Mouse (Mus musculus): ENCODE data around the gene Spink4. TPM values are rescaled to one million over a fixed set of nuclear protein-coding genes. Genes with fewer than 3 reads are reported as not detected.
"Not testable (repeated sequence)": the region's sequence is repeated elsewhere in the genome, so short reads cannot be mapped to it uniquely, and the experiment has no call there.

The Spink4 gene
- polyA plus RNA-seq, 1 experiment from 2014 or later: not detected

DNA sequence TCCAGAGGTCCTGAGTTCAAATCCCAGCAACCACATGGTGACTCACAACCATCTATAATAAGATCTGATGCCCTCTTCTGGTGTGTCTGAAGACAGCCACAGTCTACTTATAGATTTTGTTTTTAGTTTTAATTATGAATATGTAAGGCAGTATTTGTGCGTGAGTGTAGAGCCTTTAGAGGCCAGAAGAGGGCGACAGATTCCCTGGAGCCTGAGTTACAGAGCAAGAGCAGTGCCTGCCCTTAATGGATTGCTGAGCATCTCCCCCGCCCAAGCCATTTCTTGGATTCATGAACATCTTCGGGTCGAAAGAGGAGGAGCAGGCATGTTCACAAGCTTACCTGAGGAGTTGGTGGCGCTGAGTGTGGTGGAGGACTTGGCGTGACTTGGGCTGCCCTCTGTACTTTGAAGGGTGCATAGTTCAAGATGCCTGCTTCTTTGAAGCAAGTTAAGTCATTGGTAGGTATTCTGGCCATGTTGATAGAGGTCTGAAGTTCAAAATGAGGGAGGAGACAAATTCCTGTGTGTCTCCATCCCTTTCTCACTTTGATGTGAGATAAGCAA, 3.2 kb upstream of the Spink4 start:
- Histone ChIP-seq H3K4me2 (ENCODE audit: low read length) (no peak overlapping the region), H3K9ac (ENCODE audit: low read depth, low read length) (no peak overlapping the region; the same call in 1 of the 2 replicates), H3K27me3 (replicated peaks; ENCODE audit: control insufficient read depth, insufficient read depth, low read length) (no peaks in the 10 kb centered on the region), H3K36me3 (ENCODE audit: control insufficient read depth, insufficient read depth, low read length) (no peaks in the 10 kb centered on the region), H3K27ac (ENCODE audit: low read depth, low read length) (no peak overlapping the region), H3K9me3 (ENCODE audit: control insufficient read depth, low read length) (no peaks in the 10 kb centered on the region; the same call in 1 of the 2 replicates), H3K4me1 (ENCODE audit: control insufficient read depth, insufficient read depth, low read depth, low read length) (no peaks in the 10 kb centered on the region), H3K4me3 (ENCODE audit: low read length) (no peak overlapping the region)
- no peak for ATAC-seq
- 90% methylated on average over 7 of the region's 7 CpGs for WGBS

- H3K36me3 ChIP-seq (ENCODE audit: control insufficient read depth, insufficient read depth, low read length): no peaks in the 10 kb centered on the region
- no peaks in the 10 kb centered on the region; the same call in 1 of the 2 replicates for H3K9me3 ChIP-seq (ENCODE audit: control insufficient read depth, low read length)
- WGBS: 82% methylated on average over 2 of the region's 2 CpGs
- no peak overlapping the region for H3K9ac ChIP-seq (ENCODE audit: low read depth, low read length)
- no peaks in the 10 kb centered on the region for H3K4me1 ChIP-seq (ENCODE audit: control insufficient read depth, insufficient read depth, low read depth, low read length)
- H3K27ac ChIP-seq (ENCODE audit: low read depth, low read length): no peak overlapping the region
- no peaks in the 10 kb centered on the region for H3K27me3 ChIP-seq (replicated peaks; ENCODE audit: control insufficient read depth, insufficient read depth, low read length)
- no peak overlapping the region for H3K4me2 ChIP-seq (ENCODE audit: low read length)
- H3K4me3 ChIP-seq (ENCODE audit: low read length): no peak overlapping the region
- ATAC-seq: no peak
These were observed 724 bp downstream of the Spink4 start for GRCm38 (mm10) chr4:40920576-40920975.

GRCm38 (mm10) chr4:40921288-40921687, 1.4 kb downstream of the Spink4 start:
- Histone ChIP-seq H3K9me3 (ENCODE audit: control insufficient read depth, low read length) (no peaks in the 10 kb centered on the region; the same call in 1 of the 2 replicates), H3K4me1 (ENCODE audit: control insufficient read depth, insufficient read depth, low read depth, low read length) (no peaks in the 10 kb centered on the region), H3K4me3 (ENCODE audit: low read length) (no peak overlapping the region), H3K27me3 (replicated peaks; ENCODE audit: control insufficient read depth, insufficient read depth, low read length) (no peaks in the 10 kb centered on the region), H3K9ac (ENCODE audit: low read depth, low read length) (no peak overlapping the region), H3K4me2 (ENCODE audit: low read length) (no peak overlapping the region), H3K27ac (ENCODE audit: low read depth, low read length) (no peak overlapping the region), H3K36me3 (ENCODE audit: control insufficient read depth, insufficient read depth, low read length) (no peaks in the 10 kb centered on the region)
- 64% methylated on average over 3 of the region's 3 CpGs for WGBS
- no peak for ATAC-seq

- no peak for ATAC-seq
- 88% methylated on average over 6 of the region's 6 CpGs for WGBS
- H3K36me3 ChIP-seq (ENCODE audit: control insufficient read depth, insufficient read depth, low read length): no peaks in the 10 kb centered on the region
- no peak overlapping the region for H3K9ac ChIP-seq (ENCODE audit: low read depth, low read length)
- H3K4me3 ChIP-seq (ENCODE audit: low read length): no peak overlapping the region
- H3K4me2 ChIP-seq (ENCODE audit: low read length): no peak overlapping the region
- no peaks in the 10 kb centered on the region for H3K9me3 ChIP-seq (ENCODE audit: control insufficient read depth, low read length)
- no peaks in the 10 kb centered on the region for H3K4me1 ChIP-seq (ENCODE audit: control insufficient read depth, insufficient read depth, low read depth, low read length)
- no peak overlapping the region for H3K27ac ChIP-seq (ENCODE audit: low read depth, low read length)
- no peaks in the 10 kb centered on the region for H3K27me3 ChIP-seq (replicated peaks; ENCODE audit: control insufficient read depth, insufficient read depth, low read length)
These were observed 3.3 kb downstream of the Spink4 start for GRCm38 (mm10) chr4:40923087-40923651.

DNA sequence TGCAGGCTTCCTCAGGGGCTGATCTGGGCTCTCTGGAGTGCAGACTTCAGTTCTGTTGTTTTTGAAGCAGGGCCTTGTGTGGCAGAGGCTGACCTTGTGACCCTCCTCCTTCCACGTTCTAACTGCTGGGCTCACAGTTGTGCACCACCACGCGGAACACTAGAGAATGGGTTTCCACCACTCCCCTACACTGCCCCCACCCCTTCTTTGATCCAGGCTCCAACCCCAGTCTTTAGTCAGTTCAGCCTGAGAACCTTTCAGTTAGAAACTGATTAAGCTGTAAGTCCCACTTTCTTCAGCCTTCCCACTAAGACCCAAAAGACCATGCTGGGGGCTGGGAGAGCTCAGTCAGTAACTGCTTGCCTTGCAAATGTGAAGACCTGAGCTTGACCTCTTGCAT, 5.7 kb downstream of the Spink4 start:
- H3K9me3 ChIP-seq (ENCODE audit: control insufficient read depth, low read length): no peaks in the 10 kb centered on the region
- H3K36me3 ChIP-seq (ENCODE audit: control insufficient read depth, insufficient read depth, low read length): no peaks in the 10 kb centered on the region
- H3K9ac ChIP-seq (ENCODE audit: low read depth, low read length): no peak overlapping the region
- no peaks in the 10 kb centered on the region for H3K4me1 ChIP-seq (ENCODE audit: control insufficient read depth, insufficient read depth, low read depth, low read length)
- H3K4me3 ChIP-seq (ENCODE audit: low read length): no peak overlapping the region
- no peak for ATAC-seq
- 36% methylated on average over 3 of the region's 3 CpGs for WGBS
- no peak overlapping the region for H3K4me2 ChIP-seq (ENCODE audit: low read length)
- no peaks in the 10 kb centered on the region for H3K27me3 ChIP-seq (replicated peaks; ENCODE audit: control insufficient read depth, insufficient read depth, low read length)
- H3K27ac ChIP-seq (ENCODE audit: low read depth, low read length): no peak overlapping the region

DNA sequence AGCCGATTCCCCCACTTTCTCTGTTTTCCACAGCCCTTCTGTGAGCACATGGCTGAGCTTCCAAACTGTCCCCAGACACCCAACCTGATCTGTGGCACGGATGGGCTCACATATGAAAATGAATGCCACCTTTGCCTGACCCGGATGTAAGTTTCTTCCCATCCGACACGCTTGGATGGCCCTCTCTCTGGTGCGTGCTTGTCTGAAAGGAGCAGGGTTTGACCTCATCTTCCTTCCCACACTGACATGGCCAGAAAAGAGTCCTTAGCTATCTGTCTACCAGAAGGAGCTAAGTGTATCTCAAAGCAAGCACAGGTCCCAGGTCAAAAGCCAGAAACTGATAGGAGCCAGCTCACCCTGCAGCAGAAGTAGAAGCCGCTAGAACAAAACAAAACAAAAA, 9.2 kb downstream of the Spink4 start:
- Histone ChIP-seq H3K9me3 (ENCODE audit: control insufficient read depth, low read length) (no peaks in the 10 kb centered on the region), H3K4me1 (ENCODE audit: control insufficient read depth, insufficient read depth, low read depth, low read length) (no peaks in the 10 kb centered on the region), H3K9ac (ENCODE audit: low read depth, low read length) (no peak overlapping the region), H3K27me3 (replicated peaks; ENCODE audit: control insufficient read depth, insufficient read depth, low read length) (no peaks in the 10 kb centered on the region), H3K4me3 (ENCODE audit: low read length) (no peak overlapping the region), H3K4me2 (ENCODE audit: low read length) (no peak overlapping the region), H3K27ac (ENCODE audit: low read depth, low read length) (no peak overlapping the region), H3K36me3 (ENCODE audit: control insufficient read depth, insufficient read depth, low read length) (peaks cover 8% of the 10 kb centered on the region)
- WGBS: 84% methylated on average over 7 of the region's 7 CpGs
- ATAC-seq: no peak

GRCm38 (mm10) chr4:40933694-40934093, 13.8 kb downstream of the Spink4 start:
- Histone ChIP-seq H3K36me3 (ENCODE audit: control insufficient read depth, insufficient read depth, low read length) (peaks cover 17% of the 10 kb centered on the region), H3K27ac (ENCODE audit: low read depth, low read length) (no peak overlapping the region), H3K4me2 (ENCODE audit: low read length) (no peak overlapping the region), H3K4me3 (ENCODE audit: low read length) (no peak overlapping the region), H3K9me3 (ENCODE audit: control insufficient read depth, low read length) (no peaks in the 10 kb centered on the region), H3K9ac (ENCODE audit: low read depth, low read length) (no peak overlapping the region), H3K4me1 (ENCODE audit: control insufficient read depth, insufficient read depth, low read depth, low read length) (no peaks in the 10 kb centered on the region), H3K27me3 (replicated peaks; ENCODE audit: control insufficient read depth, insufficient read depth, low read length) (no peaks in the 10 kb centered on the region)
- ATAC-seq: no peak
- 93% methylated on average over 5 of the region's 5 CpGs for WGBS

DNA sequence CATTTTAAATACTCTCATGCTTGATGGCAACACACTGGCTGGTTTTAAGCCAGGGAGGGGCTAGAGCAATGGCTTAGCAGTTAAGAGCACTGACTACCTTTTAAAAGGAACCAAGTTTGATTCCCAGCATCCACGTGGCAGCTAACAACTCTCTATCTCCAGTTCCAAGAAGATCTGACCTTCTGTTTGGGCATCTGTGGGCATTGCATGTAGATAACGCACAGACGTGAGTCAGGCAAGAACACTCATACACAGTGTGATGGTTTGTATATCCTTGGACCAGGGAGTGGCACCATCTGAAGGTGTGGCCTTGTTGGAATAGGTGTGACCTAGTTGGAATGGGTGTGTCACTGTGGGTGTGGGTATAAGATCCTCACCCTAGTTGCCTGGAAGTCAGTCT, 14.5 kb downstream of the Spink4 start:
- not testable (repeated sequence) for H3K4me1 ChIP-seq (ENCODE audit: control insufficient read depth, insufficient read depth, low read depth, low read length); H3K9me3 ChIP-seq (ENCODE audit: control insufficient read depth, low read length); H3K4me3 ChIP-seq (ENCODE audit: low read length); H3K27ac ChIP-seq (ENCODE audit: low read depth, low read length); H3K4me2 ChIP-seq (ENCODE audit: low read length); H3K9ac ChIP-seq (ENCODE audit: low read depth, low read length); H3K27me3 ChIP-seq (replicated peaks; ENCODE audit: control insufficient read depth, insufficient read depth, low read length); ATAC-seq
- peaks cover 23% of the 10 kb centered on the region for H3K36me3 ChIP-seq (ENCODE audit: control insufficient read depth, insufficient read depth, low read length)
- 92% methylated on average over 3 of the region's 3 CpGs for WGBS

- Histone ChIP-seq H3K9ac (ENCODE audit: low read depth, low read length) (no peak overlapping the region), H3K9me3 (ENCODE audit: control insufficient read depth, low read length) (0 out of 2 replicates have a peak, but pooled peaks cover 5% of the 10 kb centered on the region), H3K4me2 (ENCODE audit: low read length) (no peak overlapping the region), H3K4me3 (ENCODE audit: low read length) (no peak overlapping the region), H3K27ac (ENCODE audit: low read depth, low read length) (no peak overlapping the region), H3K4me1 (ENCODE audit: control insufficient read depth, insufficient read depth, low read depth, low read length) (no peaks in the 10 kb centered on the region), H3K27me3 (replicated peaks; ENCODE audit: control insufficient read depth, insufficient read depth, low read length) (no peaks in the 10 kb centered on the region), H3K36me3 (ENCODE audit: control insufficient read depth, insufficient read depth, low read length) (peaks cover 40% of the 10 kb centered on the region)
- ATAC-seq: peak; percentile 97
- 73% methylated on average over 9 of the region's 9 CpGs for WGBS
These were observed 16.5 kb downstream of the Spink4 start for GRCm38 (mm10) chr4:40936175-40936839.

All from hindbrain, embryonic 16.5 days (tissue).